Mouse (Mus musculus) MEL (cell line): ENCODE measurements around the gene Skida1. TPM values are rescaled to one million over a fixed set of nuclear protein-coding genes. Genes with fewer than 3 reads are reported as not detected.

Experiments
- DNase-seq: peaks from one replicate; pipeline ENCODE4 v3.0.0; 2011; ENCODE audit warnings: low read depth, low spot score
- H3K27ac ChIP-seq: 2 replicates; pipeline ENCODE4 v1.5.1; 2012; ENCODE audit warnings: low read depth, mild to moderate bottlenecking, control low read depth, low read length, moderate library complexity; ENCODE audit not compliant: control insufficient read depth
- H3K27me3 ChIP-seq, 2 experiments: fragments of 150-350 bp in 1 of 2; sonication (generic) in 1 of 2; 2 replicates each; pipeline ENCODE4 v1.6.1; 2012; ENCODE audit warnings: low read length in 2 of 2, mild to moderate bottlenecking in 2 of 2, improper control_type of control experiment in 1 of 2, moderate library complexity in 1 of 2; ENCODE audit not compliant: insufficient read depth in 2 of 2, control insufficient read depth in 1 of 2
- H3K36me3 ChIP-seq, 2 experiments: 2 replicates each; pipeline ENCODE4 v1.6.1; 2012 to 2014; ENCODE audit warnings: low read length in 2 of 2, improper control_type of control experiment in 1 of 2, inconsistent platforms in 1 of 2, mild to moderate bottlenecking in 1 of 2; ENCODE audit not compliant: insufficient read depth in 2 of 2, control insufficient read depth in 1 of 2
- H3K4me1 ChIP-seq, 2 experiments: fragments of 150-350 bp in 1 of 2; sonication (generic) in 1 of 2; 2 replicates each; pipeline ENCODE4 v1.6.1; 2012; ENCODE audit warnings: low read length in 2 of 2, improper control_type of control experiment in 1 of 2, mild to moderate bottlenecking in 1 of 2; ENCODE audit not compliant: insufficient read depth in 2 of 2, control insufficient read depth in 1 of 2
- H3K4me3 ChIP-seq, 2 experiments: fragments of 150-350 bp in 1 of 2; sonication (generic) in 1 of 2; 2 replicates each; pipeline ENCODE4 v1.5.1; 2012; ENCODE audit warnings: low read depth in 2 of 2, low read length in 2 of 2, mild to moderate bottlenecking in 2 of 2, moderate library complexity in 2 of 2, control low read depth in 1 of 2, improper control_type of control experiment in 1 of 2; ENCODE audit not compliant: control insufficient read depth in 1 of 2, insufficient read depth in 1 of 2
- H3K79me2 ChIP-seq: 2 replicates; pipeline ENCODE4 v1.6.1; 2012; ENCODE audit warnings: mild to moderate bottlenecking, low read length, moderate library complexity; ENCODE audit not compliant: control insufficient read depth, poor library complexity, insufficient read depth
- H3K9ac ChIP-seq: 2 replicates; pipeline ENCODE4 v1.6.1; 2012; ENCODE audit warnings: low read depth, mild to moderate bottlenecking, control low read depth, low read length, moderate library complexity; ENCODE audit not compliant: control insufficient read depth, poor library complexity, severe bottlenecking
- H3K9me3 ChIP-seq: fragments of 150-350 bp; sonication (generic); replicated peaks from 2 replicates; pipeline ENCODE4 v1.6.1; 2012; ENCODE audit warnings: mild to moderate bottlenecking, low read length, improper control_type of control experiment, moderate library complexity; ENCODE audit not compliant: insufficient read depth
- BHLHE40 ChIP-seq: IDR thresholded peaks from 2 replicates; pipeline ENCODE4 v1.6.1; 2012; ENCODE audit warnings: low read depth, mild to moderate bottlenecking, inconsistent platforms, low read length, improper control_type of control experiment, borderline replicate concordance
- CHD1 ChIP-seq: IDR thresholded peaks from 2 replicates; pipeline ENCODE4 v1.6.1; 2012; ENCODE audit warnings: low read depth, mild to moderate bottlenecking, inconsistent platforms, low read length, improper control_type of control experiment
- ELF1 ChIP-seq: IDR thresholded peaks from 2 replicates; pipeline ENCODE4 v1.6.1; 2014; ENCODE audit warnings: low read depth, mild to moderate bottlenecking, inconsistent platforms, low read length, improper control_type of control experiment, moderate library complexity
- EP300 ChIP-seq, 2 experiments: IDR thresholded peaks; 2 replicates each; pipeline ENCODE4 v1.6.1; 2011; ENCODE audit warnings: improper control_type of control experiment in 2 of 2, low read length in 2 of 2, low read depth in 1 of 2, mild to moderate bottlenecking in 1 of 2
- HCFC1 ChIP-seq: IDR thresholded peaks from 2 replicates; pipeline ENCODE4 v1.6.1; 2012; ENCODE audit warnings: low read depth, mild to moderate bottlenecking, inconsistent platforms, low read length, improper control_type of control experiment, moderate library complexity
- JUND ChIP-seq: IDR thresholded peaks from 2 replicates; pipeline ENCODE4 v1.6.1; 2011; ENCODE audit warnings: low read depth, mild to moderate bottlenecking, improper control_type of control experiment, low read length
- KAT2A ChIP-seq: conservative IDR thresholded peaks from 2 replicates; pipeline ENCODE4 v1.6.1; 2012; ENCODE audit warnings: low read depth, low read length, improper control_type of control experiment, inconsistent platforms
- MAFK ChIP-seq: IDR thresholded peaks from 2 replicates; pipeline ENCODE4 v1.6.1; 2011; ENCODE audit warnings: low read depth, mild to moderate bottlenecking, low read length, improper control_type of control experiment, borderline replicate concordance
- MAZ ChIP-seq: IDR thresholded peaks from 2 replicates; pipeline ENCODE4 v1.6.1; 2012; ENCODE audit warnings: low read depth, mild to moderate bottlenecking, inconsistent platforms, low read length, improper control_type of control experiment
- MXI1 ChIP-seq: IDR thresholded peaks from 2 replicates; pipeline ENCODE4 v1.6.1; 2011; ENCODE audit warnings: mild to moderate bottlenecking, low read depth, low read length, improper control_type of control experiment
- MYB ChIP-seq: IDR thresholded peaks from 2 replicates; pipeline ENCODE4 v1.6.1; 2011; ENCODE audit warnings: mild to moderate bottlenecking, low read depth, low read length, improper control_type of control experiment
- NELFE ChIP-seq: IDR thresholded peaks from 2 replicates; pipeline ENCODE4 v1.6.1; 2011; ENCODE audit warnings: low read depth, low read length, improper control_type of control experiment
- NRF1 ChIP-seq: IDR thresholded peaks from 2 replicates; pipeline ENCODE4 v1.6.1; 2014; ENCODE audit warnings: low read depth, mild to moderate bottlenecking, inconsistent platforms, low read length, improper control_type of control experiment, moderate library complexity; ENCODE audit not compliant: poor library complexity, insufficient read depth, severe bottlenecking
- POLR2A ChIP-seq, 2 experiments: IDR thresholded peaks; 2 replicates each; pipeline ENCODE4 v1.6.1; 2011 to 2012; ENCODE audit warnings: low read length in 2 of 2, mild to moderate bottlenecking in 2 of 2, control low read depth in 1 of 2, improper control_type of control experiment in 1 of 2, low read depth in 1 of 2, moderate library complexity in 1 of 2; ENCODE audit not compliant: control insufficient read depth in 1 of 2, insufficient read depth in 1 of 2, poor library complexity in 1 of 2
- POLR2AphosphoS5 ChIP-seq: IDR thresholded peaks from 2 replicates; pipeline ENCODE4 v1.6.1; 2012; ENCODE audit warnings: low read depth, borderline replicate concordance, mild to moderate bottlenecking, inconsistent platforms, low read length, moderate library complexity, mixed read lengths
- RCOR1 ChIP-seq: IDR thresholded peaks from 2 replicates; pipeline ENCODE4 v1.6.1; 2012; ENCODE audit warnings: low read depth, mild to moderate bottlenecking, inconsistent platforms, low read length, improper control_type of control experiment
- SMC3 ChIP-seq: IDR thresholded peaks from 2 replicates; pipeline ENCODE4 v1.6.1; 2011; ENCODE audit warnings: low read depth, low read length, improper control_type of control experiment
- TAL1 ChIP-seq: IDR thresholded peaks from 2 replicates; pipeline ENCODE4 v1.6.1; 2012; ENCODE audit warnings: mild to moderate bottlenecking, inconsistent platforms, low read length, moderate library complexity, mixed read lengths
- UBTF ChIP-seq: IDR thresholded peaks from 2 replicates; pipeline ENCODE4 v1.6.1; 2012; ENCODE audit warnings: low read depth, mild to moderate bottlenecking, inconsistent platforms, low read length, improper control_type of control experiment, moderate library complexity, borderline replicate concordance; ENCODE audit not compliant: insufficient read depth
- USF2 ChIP-seq, 2 experiments: IDR thresholded peaks; 2 replicates each; pipeline ENCODE4 v1.6.1; 2011 to 2012; ENCODE audit warnings: improper control_type of control experiment in 2 of 2, low read length in 2 of 2, borderline replicate concordance in 1 of 2, inconsistent platforms in 1 of 2, low read depth in 1 of 2, mild to moderate bottlenecking in 1 of 2; ENCODE audit not compliant: insufficient read depth in 1 of 2
- ZMIZ1 ChIP-seq: IDR thresholded peaks from 2 replicates; pipeline ENCODE4 v1.6.1; 2012; ENCODE audit warnings: low read depth, mild to moderate bottlenecking, inconsistent platforms, low read length, improper control_type of control experiment, moderate library complexity
- polyA plus RNA-seq, 2 experiments: library from polyadenylated mRNA; stranded (reverse) in 1 of 2; unstranded in 1 of 2; fragments of >175 nt in 1 of 2; fragments of >200 nt in 1 of 2; gene quantifications; 2 replicates each; pipeline versions ENCODE4 v1.2.1 to v1.2.4; 2012; ENCODE audit warnings: low replicate concordance in 2 of 2, low read depth in 1 of 2; ENCODE audit not compliant: insufficient read length in 2 of 2, insufficient read depth in 1 of 2, missing spikeins in 1 of 2
- total RNA-seq: library from RNA; depleted of rRNA; stranded (reverse); fragments of 300-350 nt; gene quantifications from 2 replicates; pipeline ENCODE4 v1.2.3, GENCODE M21; 2012

Gene Skida1
- total and polyA plus RNA-seq, 3 experiments: 0.12 to 0.88 TPM; not detected in 1

DNA sequence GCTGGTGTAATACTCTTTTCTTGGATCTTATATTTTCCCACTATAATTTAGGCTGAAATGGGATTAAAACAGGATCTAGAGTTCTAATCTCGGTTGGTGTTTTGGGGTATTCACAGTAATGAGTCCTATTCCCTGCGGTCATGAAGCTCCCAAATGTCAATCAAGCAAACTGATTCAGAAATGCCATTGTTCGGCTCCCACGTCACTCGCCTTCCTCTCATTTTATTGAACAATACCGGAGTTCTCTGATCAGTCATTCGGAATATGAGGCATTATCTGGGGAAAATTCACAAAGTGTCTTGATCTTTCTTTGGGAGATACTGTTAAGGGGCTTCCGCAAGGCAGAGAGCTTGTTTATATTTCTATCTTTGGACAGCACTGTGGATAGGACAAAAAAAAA lies 18.3 kb downstream of the Skida1 start:
- H3K36me3 ChIP-seq: no peaks in the 10 kb centered on the region
- H3K4me3 ChIP-seq: no peak overlapping the region
- no peak overlapping the region for H3K27ac ChIP-seq
- H3K9me3 ChIP-seq: no peaks in the 10 kb centered on the region
- no peak overlapping the region for H3K9ac ChIP-seq
- TF ChIP-seq SMC3: no peak
- no peak for TF ChIP-seq ZMIZ1
- no peak for TF ChIP-seq USF2 (IDR thresholded peaks at IDR 0.05; ENCODE audit: borderline replicate concordance in 1 of 2, insufficient read depth in 1 of 2, low read depth in 1 of 2, low read length in 2 of 2)
- TF ChIP-seq JUND: no peak
- no peak for TF ChIP-seq EP300 (IDR thresholded peaks at IDR 0.05; ENCODE audit: low read depth in 1 of 2, low read length in 2 of 2)
- TF ChIP-seq UBTF: no peak
- no peak for TF ChIP-seq KAT2A
- TF ChIP-seq MYB: no peak
- no peak for TF ChIP-seq POLR2AphosphoS5
- no peak for TF ChIP-seq POLR2A (IDR thresholded peaks at IDR 0.05; ENCODE audit: control insufficient read depth in 1 of 2, insufficient read depth in 1 of 2, low read depth in 1 of 2, low read length in 2 of 2, poor library complexity in 1 of 2)
- TF ChIP-seq NELFE: no peak
- no peak for TF ChIP-seq MAFK
- TF ChIP-seq MAZ: no peak
- no peak for TF ChIP-seq ELF1
- no peak for TF ChIP-seq CHD1
- no peak for TF ChIP-seq NRF1
- TF ChIP-seq, all 39 proteins: peak for 0
- DNase-seq: no peak
- H3K4me1 ChIP-seq: peaks cover 0 to 5% of the 10 kb centered on the region in 2 experiments; a peak in 1 of 4 replicates
- peaks cover 6 to 17% of the 10 kb centered on the region in 2 experiments for H3K27me3 ChIP-seq
- no peaks in the 10 kb centered on the region for H3K79me2 ChIP-seq

DNA sequence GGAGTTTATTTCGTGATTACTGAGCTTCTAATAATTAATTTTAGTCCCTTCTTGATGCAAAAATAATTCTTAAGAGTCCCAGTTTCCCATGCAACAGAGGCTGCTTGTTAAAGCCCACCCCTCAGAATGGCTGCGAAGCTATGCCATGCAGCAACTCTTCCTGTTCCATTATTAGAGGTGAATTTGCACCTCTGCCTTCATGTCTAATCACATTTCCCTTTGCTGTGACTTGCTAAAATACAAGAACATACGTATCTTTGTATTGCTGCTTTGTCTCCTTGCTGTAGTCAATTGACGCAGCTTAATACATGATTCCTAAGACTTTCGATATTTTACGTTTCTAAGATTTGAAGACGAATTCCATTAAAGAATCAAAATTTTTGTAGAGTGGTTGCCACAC lies 19.2 kb downstream of the Skida1 start:
- TF ChIP-seq TAL1: no peak
- TF ChIP-seq BHLHE40: no peak
- no peak for TF ChIP-seq MXI1
- no peak for TF ChIP-seq SMC3
- no peak for TF ChIP-seq HCFC1
- no peak for TF ChIP-seq RCOR1
- no peak for DNase-seq
- H3K27me3 ChIP-seq: peaks cover 6 to 15% of the 10 kb centered on the region in 2 experiments
- H3K4me1 ChIP-seq: peaks cover 0 to 5% of the 10 kb centered on the region in 2 experiments; a peak in 1 of 4 replicates
- no peaks in the 10 kb centered on the region for H3K79me2 ChIP-seq
- no peaks in the 10 kb centered on the region for H3K9me3 ChIP-seq
- H3K4me3 ChIP-seq: no peak overlapping the region
- no peak overlapping the region for H3K27ac ChIP-seq
- no peak overlapping the region for H3K9ac ChIP-seq
- no peaks in the 10 kb centered on the region for H3K36me3 ChIP-seq
